Mouse (Mus musculus) heart, postnatal 0 days (tissue): ENCODE measurements at regions not wholly inside any gene's neighbourhood (a gene's known extent, or its start where the extent isn't known, plus 50 kb on each side); places are given as distances from the start of the nearest gene placed in this dataset.

Experiments
- CTCF ChIP-seq: IDR thresholded peaks from 2 replicates; pipeline ENCODE4 v1.5.1; 2016; ENCODE audit warnings: antibody characterized with exemption, control low read depth, low read depth
- EP300 ChIP-seq: IDR thresholded peaks from 2 replicates; pipeline ENCODE4 v1.6.1; 2016; ENCODE audit warnings: antibody characterized with exemption, low read depth

GRCm38 (mm10) chr3:14390656-14391055 lies 89.8 kb upstream of the Slc7a12 start:
- TF ChIP-seq CTCF, result no peak
- TF ChIP-seq EP300, result no peak
